Mouse (Mus musculus) c-Kit-positive CD71-positive TER-119-positive erythroid progenitor cells, embryonic 14.5 days (primary cell): ENCODE data around the gene Sstr3.

ENCODE experiments used
- DNase-seq: peaks from one replicate; pipeline ENCODE4 v3.0.0-alpha.2; 2013; ENCODE audit warnings: low spot score

The Sstr3 gene

GRCm38 (mm10) chr15:78502437-78503132, 41.9 kb downstream of the Sstr3 start:
- no peak for DNase-seq

- DNase-seq = no peak
Observed at GRCm38 (mm10) chr15:78494968-78495406, 49.5 kb downstream of the Sstr3 start, which contains the start of gene Il2rb. Gene Il2rb (minus strand): TSS chr15:78495271.

GRCm38 (mm10) chr15:78493401-78494010, 51.0 kb downstream of the Sstr3 start:
- DNase-seq = no peak

- DNase-seq = no peak
Observed at GRCm38 (mm10) chr15:78491301-78491700, 53.2 kb downstream of the Sstr3 start.

GRCm38 (mm10) chr15:78489906-78490305, 54.6 kb downstream of the Sstr3 start:
- DNase-seq = no peak

GRCm38 (mm10) chr15:78489248-78489647, 55.2 kb downstream of the Sstr3 start:
- DNase-seq = no peak

- no peak for DNase-seq
Observed at GRCm38 (mm10) chr15:78487066-78487465, 57.4 kb downstream of the Sstr3 start.
